Mouse (Mus musculus) erythroblast, embryonic 14.5 days (primary cell): ENCODE measurements around the gene Cd93.

Experiments used
- GATA1 ChIP-seq: IDR thresholded peaks from 2 replicates; pipeline ENCODE4 v1.6.1; 2012; ENCODE audit warnings: low read length, inconsistent platforms, mixed read lengths
- TAL1 ChIP-seq: IDR thresholded peaks from 3 replicates; pipeline ENCODE4 v1.6.1; 2012; ENCODE audit warnings: low read length, inconsistent platforms, mixed read lengths

- TF ChIP-seq TAL1, result no peak
- no peak for TF ChIP-seq GATA1
These were observed 33.2 kb upstream of the Cd93 start for GRCm38 (mm10) chr2:148476576-148476975.
